Mouse (Mus musculus): Measurements from ENCODE around the gene Pola2.

The Pola2 gene

GRCm38 (mm10) chr19:5907275-5907674 lies 56.7 kb downstream of the Pola2 start:
- DNase-seq (ENCODE audit: low read depth, low spot score): no peak

- DNase-seq (ENCODE audit: low read depth, low spot score): peak; percentile 83
These were observed 69.9 kb downstream of the Pola2 start, which contains the start of gene Tigd3 for GRCm38 (mm10) chr19:5894002-5894678. Gene Tigd3 (minus strand): TSS chr19:5894149.

GRCm38 (mm10) chr19:5893282-5894001 lies 70.6 kb downstream of the Pola2 start:
- DNase-seq (ENCODE audit: low read depth, low spot score): no peak

GRCm38 (mm10) chr19:5892735-5893134 lies 71.3 kb downstream of the Pola2 start:
- no peak for DNase-seq (ENCODE audit: low read depth, low spot score)

GRCm38 (mm10) chr19:5892262-5892661 lies 71.7 kb downstream of the Pola2 start:
- no peak for DNase-seq (ENCODE audit: low read depth, low spot score)

GRCm38 (mm10) chr19:5891521-5892258 lies 72.3 kb downstream of the Pola2 start:
- DNase-seq (ENCODE audit: low read depth, low spot score): no peak

All from skeletal muscle tissue, adult 2 months (tissue).